Mouse (Mus musculus): ENCODE data around the gene Cwc25.

- TF ChIP-seq CTCF (IDR thresholded peaks at IDR 0.05; ENCODE audit: low read depth, low read length) (no peak), TAL1 (conservative IDR thresholded peaks at IDR 0.05; ENCODE audit: low read depth, low read length) (no peak), POLR2AphosphoS5 (IDR thresholded peaks at IDR 0.05; ENCODE audit: insufficient replicate concordance, low read depth, low read length) (no peak), GATA1 (IDR thresholded peaks at IDR 0.05; ENCODE audit: borderline replicate concordance, low read length) (no peak), GATA2 (IDR thresholded peaks at IDR 0.05; ENCODE audit: borderline replicate concordance, low read depth, low read length) (no peak)
Measured at GRCm38 (mm10) chr11:97800691-97801408, 34.5 kb upstream of the Cwc25 start.
